Mouse (Mus musculus): ENCODE results near the gene Gdf9.

DNA sequence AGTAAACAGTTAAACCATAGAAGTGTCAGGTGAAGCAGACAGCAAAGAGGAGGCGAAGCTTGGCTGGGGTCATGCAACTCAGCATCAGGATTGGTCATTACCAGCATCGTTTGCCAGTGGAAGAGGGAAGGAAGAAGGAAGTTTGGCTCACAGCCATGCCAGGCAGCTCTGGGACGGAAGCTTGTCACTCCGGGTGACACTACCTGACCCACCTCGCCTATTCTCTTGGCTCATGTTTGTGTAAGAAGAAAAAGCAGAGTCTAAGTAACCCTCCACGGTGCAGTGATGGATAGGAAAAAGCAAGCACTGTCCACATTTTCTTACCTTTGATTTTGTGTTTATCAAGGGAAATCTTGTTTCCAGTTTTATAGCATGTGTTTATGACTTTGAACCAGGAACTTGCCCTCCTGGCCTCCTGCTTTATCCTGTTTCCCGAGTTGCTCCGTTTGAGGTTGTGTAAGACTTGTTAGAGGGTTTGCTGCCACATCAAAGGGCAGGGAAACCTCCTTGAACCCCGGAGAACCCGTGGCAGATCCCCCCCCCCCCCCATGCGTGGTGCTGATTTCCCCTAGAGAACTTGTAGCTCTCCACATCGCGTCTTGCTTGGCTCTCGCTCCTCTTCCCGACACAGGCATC is 19.4 kb downstream of the Gdf9 start:
- no peak for TF ChIP-seq CTCF (IDR thresholded peaks at IDR 0.05; ENCODE audit: low read depth, low read length)
- TF ChIP-seq POLR2A (IDR thresholded peaks at IDR 0.05; ENCODE audit: insufficient read depth, low read length), result no peak
